Mouse (Mus musculus) CD4-positive, CD25-positive, alpha-beta regulatory T cell, adult 2 months (primary cell): Measurements from ENCODE around the gene Ccdc189.
A peak's percentile ranks its signal among the peaks of the same experiment; 100 is the strongest.
"Not testable (repeated sequence)": the region's sequence is repeated elsewhere in the genome, so short reads cannot be mapped to it uniquely, and the experiment has no call there.

ENCODE experiments used
- DNase-seq: peaks from one replicate; pipeline ENCODE4 v3.0.0-alpha.2; 2012; ENCODE audit warnings: low read depth, low spot score

Ccdc189 gene

DNA sequence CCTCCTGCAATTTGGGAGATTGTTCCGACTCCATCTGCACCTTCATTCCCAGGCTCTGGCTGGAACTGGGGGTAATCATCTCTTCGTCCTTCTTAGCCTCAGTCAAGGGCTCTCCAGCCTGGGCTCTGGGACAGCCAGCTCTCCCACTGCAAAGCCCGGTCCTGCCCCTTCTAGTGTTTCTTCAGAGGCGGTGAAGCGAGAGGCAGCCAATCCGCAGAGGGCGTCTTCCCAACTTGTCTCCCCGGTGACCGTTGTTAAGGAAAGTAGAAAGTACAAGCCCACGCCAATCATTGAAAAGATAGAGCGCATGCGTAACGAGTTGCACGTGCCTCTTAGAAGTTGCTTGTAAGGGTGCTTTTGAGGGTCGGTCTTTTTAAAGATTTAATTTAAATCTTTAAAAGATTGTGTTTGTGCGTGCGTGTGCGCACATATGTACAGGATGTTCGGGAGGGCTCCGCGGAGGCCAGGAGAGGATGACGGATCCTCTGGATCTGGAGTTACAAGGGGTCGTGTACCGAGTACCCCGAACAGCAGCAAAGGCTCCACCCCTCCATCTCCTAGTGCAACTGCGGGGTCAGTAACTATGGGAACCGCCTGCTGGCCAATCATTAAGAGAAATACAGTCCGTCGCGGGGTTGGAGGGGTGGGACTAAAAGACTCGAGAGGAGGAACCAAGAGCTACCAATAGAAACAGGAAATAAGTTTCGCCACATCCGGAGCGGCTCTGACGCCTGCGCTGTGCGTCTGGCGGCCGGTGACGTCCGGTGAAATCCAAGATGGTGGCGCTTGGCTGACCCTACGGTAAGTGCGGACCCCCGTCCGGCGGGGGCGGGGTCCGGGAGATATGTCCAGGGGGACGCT lies at the start of gene Ccdc189, which contains the start of gene Rnf40:
Gene Ccdc189, minus strand, starts transcription at position 585 of the 861 bp plus-strand sequence.
Gene Rnf40, plus strand, starts transcription at position 757 of the 861 bp plus-strand sequence.
- DNase-seq = peak; percentile 94

DNA sequence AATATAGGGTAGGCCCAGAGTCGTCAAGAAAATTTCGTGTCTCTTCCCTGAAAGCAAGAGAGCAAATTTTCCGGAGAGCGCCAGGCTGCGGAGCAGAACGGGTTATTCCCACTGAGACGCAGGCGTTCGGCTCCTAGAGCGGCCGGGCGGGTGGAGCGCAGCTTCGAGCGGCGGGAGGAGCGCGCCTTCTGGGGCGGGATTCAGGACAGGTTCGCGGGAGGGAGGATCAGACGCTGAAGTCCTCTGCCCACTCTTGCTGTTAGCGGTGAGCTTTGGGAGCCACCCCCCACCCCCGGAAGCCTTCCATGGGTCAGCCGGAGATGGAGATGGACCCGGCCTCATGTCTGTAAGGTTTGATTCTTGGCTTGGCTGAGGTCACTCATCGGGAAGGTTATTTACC lies 48.6 kb upstream of the Ccdc189 start:
- DNase-seq = no peak

DNA sequence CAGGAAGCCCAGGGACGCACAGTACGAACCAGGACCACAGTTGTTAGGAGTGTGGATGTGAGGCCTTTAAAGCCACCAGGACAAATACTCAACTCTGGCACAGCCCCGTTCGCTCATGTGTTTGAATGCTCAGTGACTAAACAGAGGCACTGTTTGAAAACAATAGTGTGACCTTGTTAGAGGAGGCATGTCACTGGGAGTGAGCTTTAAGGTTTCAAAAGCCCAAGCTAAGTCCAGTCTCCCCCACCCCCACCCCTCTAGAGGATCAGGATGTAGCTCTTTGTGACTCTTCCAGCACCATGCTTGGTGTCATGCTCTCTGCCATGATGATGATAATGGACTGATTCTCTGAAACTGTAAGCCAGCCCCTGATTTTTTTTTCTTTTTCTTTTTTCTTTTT lies 43.0 kb upstream of the Ccdc189 start:
- no peak for DNase-seq

DNA sequence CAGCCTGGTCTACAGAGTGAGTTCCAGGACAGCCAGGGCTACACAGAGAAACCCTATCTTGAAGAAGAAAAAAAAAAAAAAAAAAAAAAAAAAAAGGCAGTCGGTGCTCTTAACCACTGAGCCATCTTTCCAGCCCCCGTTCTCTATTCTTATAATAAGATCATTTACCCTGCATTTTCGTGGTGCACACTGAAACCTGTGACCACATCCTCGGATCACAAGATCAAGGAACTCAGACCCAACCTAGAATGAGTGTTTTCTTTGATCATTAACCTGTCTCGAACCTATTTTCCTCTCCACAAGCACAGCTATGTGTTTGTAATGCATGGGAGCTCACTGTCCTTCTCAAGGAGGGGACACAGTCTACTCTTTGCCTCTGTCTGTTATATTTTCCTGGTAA lies 40.3 kb upstream of the Ccdc189 start:
- peak; percentile 69 for DNase-seq

DNA sequence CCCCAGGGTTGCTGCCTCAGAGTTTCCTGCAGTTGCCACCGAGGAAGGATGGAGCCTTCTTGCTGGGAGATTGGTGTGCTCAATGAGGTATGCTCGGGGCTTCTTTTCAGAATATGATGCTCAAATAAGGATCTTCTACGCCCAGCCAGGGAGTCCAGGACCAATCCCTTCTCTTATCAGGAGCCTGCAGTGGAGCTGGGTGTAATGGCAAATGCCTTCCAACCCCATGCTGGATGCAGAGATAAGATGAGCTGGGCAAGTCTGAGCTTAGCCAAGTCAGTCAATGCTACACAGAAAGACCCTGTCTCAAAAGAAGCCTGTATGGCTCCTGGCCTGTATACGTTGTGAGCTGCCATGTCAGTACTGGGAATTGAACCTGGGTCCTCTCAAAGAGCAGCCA lies 38.1 kb upstream of the Ccdc189 start:
- no peak for DNase-seq

DNA sequence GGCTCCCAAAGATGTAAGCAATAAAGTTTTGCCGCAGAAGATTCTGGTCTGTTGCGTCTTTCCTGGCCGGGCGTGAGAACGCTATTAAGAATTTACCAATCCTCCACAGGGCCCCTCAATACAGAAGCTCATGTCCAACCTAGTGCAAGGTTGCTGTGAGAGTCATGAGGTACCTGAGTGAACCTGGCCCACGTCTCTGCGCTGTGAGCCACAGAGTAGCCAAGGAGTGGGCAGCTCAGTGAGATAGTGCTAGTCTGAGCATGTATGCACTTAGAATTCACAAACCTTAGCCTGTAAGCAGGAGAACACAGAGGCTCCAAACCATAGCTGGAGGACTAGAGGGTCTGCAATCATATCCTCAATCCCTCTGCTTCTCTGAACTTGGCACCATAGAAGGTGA lies 37.6 kb upstream of the Ccdc189 start:
- DNase-seq = no peak

DNA sequence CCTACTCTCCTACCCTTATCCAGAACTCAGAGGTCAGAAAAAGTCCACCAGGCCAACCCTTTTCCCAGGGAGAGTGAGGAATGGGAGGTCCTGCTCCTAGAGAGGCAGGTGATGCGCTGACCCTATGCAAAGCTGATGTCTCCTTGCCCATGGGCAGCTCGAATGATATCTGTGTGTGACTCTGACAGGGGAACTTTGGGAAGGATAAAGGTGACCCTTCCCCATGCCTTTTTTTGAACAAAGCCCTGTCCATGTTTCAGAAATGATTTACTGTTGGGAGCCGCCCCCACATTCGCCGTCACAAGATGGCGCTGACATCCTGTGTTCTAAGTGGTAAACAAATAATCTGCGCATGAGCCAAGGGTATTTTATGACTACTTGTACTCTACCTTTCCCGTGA lies 30.0 kb upstream of the Ccdc189 start:
- DNase-seq = not testable (repeated sequence)

DNA sequence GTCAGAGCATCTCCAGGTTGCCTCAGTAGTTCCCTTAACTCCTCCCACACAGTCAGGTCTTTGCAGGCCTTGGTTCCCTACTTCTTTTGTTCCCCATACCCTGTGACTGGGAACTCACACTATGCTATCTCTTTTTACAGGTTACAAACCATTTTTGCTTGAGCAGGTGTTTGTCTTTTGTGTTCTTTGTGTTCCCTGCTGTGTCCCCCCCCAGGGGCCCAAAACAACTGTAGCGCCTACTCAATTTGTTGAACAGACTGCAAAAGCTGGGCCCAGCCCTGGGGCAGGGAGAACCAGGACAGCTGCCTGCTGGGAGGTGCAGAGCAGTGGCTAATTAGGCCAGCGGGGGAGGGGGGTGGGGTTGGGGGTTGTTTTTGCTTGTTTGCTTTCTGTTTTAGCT lies 29.6 kb upstream of the Ccdc189 start:
- DNase-seq = no peak

DNA sequence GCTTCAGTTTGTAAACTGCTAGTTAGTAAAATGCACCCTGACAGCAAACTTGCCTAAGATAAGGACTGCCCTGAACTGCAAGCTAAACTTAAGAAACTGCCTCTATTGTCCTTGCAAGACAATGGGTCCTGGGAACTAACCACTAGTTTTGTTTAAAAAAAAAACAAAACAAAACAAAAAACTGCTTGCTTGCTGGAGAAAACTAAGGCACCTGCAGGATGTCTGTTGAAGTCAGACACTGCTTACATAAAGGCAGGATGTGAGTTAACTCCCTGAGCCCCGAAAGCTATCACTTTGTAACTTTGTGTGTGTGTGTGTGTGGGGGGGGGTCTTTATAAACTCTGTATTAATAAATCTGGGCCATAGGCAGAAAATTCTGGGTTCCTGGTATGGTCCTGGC lies 28.5 kb upstream of the Ccdc189 start:
- no peak for DNase-seq

DNA sequence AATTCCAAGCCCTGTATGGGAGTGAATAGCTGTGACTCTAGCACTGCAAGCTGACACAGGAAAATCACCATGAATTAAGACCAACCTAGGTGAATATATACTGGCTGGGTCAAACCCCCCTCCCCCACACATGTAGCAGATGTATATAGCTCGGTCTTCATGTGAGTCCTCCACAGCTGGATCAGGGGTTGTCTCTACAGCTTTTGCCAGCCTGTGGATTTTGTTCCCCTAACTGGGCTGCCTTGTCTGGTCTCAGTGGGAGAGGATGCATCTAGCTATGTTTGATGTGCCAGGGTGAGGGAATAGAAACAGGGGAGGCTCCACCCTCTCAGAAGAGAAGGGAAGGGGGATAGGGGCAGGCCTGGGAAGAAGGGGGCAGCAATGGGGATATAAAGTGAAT lies 27.9 kb upstream of the Ccdc189 start:
- DNase-seq = no peak

DNA sequence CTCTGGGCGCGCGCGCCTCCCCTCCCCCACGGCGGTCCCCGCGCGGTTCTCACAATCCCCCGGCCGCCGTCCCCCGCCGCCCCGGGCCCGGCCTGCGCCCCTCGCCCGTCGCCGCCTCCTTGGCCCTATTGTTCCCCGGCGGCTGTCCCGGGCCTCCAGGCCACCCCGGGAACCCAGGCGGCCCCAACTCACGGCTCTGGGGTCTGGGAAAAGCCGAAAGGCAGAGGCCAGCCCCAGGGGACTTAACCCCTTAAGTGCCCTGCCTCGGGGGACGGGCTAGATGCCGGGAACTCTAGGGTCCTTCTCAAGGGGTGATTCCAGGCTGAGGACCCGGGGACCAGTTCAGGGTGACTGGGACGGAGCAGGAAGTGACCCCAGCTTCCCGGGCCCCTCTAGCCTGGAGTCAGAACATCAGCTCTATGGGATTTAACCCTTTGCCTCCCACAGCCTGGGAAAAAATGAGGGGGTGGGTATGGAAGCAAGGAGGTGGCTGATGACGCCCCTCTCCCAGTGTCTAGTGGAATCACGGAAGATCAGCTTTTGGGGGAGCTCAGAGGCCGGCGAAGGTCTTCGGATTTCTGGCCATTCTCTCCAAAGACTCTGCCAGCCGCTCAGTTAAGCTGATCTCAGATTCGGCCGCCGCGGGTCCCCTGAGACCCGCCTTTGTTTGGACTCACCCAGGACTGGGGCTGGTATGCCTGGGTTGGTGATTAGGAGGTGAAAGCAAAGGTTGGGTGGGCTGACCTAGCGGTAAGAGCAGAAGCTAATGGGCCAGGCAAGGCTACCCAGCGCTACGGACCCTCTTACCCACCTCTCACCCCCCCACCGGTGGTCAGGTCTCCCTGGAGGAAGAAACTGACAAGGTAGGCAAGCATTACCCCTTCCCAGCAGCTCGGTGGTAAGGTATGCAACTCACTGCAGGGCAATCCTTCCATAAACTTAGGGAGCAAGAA lies 26.8 kb upstream of the Ccdc189 start, which contains the start of gene Zfp629:
Gene Zfp629, minus strand, starts transcription at position 907 of the 953 bp plus-strand sequence.
- DNase-seq = peak; percentile 33

DNA sequence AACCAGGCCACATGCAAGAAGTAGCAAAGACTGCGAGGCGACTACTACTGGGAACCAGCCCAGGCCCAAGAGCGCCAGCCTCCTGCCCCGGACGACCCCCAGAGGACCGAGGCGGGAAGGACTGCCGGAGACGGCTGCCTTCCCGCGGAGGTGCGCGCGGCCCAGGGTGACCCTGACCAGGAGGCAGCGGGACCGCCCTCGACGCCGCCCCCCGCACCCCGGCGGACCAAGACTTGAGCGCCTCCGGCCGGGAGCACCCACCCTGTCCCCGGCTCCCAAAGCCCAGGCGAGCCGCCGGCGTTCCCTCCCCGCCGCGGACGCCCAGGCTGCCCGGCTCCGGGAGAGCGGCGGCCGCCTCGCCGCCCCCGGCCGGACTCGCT lies 26.1 kb upstream of the Ccdc189 start:
- DNase-seq = peak; percentile 38

DNA sequence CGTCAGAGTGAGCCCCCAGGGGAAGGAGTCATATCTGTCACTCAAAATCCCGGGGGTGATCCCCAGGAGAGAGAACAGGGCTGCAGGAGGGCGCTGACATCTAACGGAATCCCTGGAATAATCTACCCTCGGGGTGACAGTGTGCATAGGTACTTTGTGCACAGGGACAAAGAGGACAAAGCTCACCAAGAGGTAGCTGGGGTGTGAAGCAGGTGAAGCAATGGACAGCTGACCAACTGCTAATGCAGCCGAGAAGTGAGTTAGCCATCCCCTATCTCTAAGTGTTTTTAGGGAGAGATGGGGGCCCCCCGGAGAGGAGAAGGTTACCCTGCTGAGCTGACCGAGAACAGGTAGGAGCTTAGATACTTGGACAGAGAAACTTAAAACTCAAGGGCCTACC lies 25.7 kb upstream of the Ccdc189 start:
- DNase-seq = no peak

DNA sequence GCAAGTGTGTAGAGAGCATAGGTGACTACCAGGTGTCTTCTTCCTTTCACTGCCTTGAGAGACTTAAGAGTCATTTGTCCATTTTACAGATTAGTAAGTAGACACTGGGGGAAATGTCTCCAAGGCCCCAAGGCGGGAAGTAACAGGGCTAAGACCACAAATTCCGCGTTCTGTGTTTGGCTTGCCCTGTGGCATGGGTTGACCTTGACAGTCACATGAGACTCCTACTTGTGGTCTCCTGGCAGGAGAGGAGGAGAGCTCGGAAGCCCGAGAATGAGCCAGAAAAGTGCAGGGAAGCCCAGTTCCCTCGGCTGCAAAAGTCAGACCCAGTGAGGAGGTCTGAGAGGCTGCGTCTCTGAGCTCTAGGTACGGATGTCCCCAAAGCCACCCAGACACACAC lies 25.1 kb upstream of the Ccdc189 start:
- DNase-seq = no peak

DNA sequence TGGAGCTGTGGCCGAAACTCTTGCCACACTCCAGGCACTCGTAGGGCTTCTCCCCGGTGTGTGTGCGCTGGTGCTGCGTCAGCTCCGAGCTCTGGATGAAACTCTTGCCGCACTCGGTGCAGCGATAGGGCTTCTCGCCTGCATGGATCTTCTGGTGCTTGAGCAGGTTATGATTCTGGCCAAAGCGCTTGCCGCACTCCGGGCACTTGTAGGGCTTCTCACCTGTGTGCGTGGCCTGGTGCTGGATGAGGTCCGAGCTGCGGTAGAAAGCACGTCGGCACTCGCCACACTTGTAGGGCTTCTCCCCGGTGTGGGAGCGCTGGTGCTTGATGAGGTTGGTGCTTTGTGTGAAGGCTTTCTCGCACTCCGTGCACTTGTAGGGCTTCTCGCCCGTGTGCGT lies 23.2 kb upstream of the Ccdc189 start:
- no peak for DNase-seq

DNA sequence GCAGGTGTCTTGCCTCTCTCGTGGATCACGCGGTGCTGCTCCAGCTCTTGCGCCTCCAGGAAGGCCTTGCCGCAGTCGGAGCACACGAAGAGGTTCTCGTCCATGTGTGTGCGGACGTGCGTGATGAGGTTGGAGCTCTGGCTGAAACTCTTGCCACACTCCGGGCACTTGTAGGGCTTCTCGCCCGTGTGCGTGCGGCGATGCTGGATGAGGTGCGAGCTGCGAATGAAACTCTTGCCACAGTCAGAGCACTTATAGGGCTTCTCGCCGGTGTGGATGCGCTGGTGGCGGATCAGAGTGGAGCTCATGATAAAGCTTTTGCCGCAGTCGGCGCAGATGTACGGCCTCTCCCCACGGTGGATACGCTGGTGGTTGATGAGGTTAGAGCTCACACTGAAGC lies 22.6 kb upstream of the Ccdc189 start:
- no peak for DNase-seq

DNA sequence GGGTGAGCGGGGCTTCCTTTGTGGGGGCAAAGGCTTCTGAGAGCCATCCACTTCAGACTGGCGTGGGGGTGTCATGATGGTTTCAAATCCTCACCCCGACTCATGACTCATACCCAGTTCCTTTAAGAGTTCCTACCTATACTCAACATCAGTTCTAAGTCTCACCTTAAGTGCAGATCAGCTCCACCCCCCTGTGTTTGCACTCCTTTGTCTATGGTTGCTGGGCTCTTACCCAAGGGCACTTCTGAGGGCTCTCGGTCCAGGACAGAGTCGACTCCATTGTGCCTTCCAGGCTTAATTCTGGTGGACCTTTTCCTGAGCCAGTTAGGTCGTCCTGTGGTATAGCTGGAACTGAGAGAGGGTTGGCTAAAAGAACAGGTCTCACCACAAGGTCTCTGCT lies 18.8 kb upstream of the Ccdc189 start:
- no peak for DNase-seq

DNA sequence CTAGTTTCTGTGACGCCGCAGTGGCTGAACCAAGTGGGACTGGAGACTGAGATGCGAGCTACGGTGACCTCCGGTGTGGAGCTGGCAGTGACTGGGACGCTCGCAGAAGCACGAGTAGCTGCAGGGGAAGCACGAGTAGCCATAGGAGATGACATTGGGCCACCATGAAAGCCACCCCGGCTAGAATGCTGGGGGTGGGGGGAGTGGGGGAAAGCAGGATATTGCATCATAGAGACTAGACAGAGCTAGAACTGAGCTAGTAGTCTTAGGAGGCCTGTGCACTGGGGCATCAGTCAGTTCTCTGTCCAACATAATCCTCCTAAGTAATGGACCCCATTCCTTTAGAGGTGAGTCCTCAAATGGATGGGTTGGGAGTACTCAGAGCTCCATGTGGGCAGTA lies 15.9 kb upstream of the Ccdc189 start:
- no peak for DNase-seq

DNA sequence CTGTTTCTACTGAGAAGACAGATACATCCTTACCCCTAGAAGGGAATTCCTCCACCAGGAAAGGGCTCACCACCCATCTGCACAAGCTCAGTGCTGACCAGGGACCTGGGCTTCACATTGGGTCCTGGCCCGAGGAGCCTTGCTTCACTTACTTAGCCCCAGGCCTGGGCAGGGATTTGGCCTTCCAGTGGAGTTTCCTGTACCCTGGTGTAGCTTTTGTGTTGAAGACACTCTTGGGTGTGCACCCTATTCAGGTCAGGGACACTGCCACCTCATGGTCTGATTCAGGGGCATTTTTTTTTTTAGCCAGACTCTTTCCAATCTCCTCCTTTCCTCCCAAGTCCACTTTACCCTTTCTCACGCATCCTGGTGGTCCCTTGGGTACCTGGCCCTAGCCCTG lies 14.5 kb upstream of the Ccdc189 start:
- no peak for DNase-seq

DNA sequence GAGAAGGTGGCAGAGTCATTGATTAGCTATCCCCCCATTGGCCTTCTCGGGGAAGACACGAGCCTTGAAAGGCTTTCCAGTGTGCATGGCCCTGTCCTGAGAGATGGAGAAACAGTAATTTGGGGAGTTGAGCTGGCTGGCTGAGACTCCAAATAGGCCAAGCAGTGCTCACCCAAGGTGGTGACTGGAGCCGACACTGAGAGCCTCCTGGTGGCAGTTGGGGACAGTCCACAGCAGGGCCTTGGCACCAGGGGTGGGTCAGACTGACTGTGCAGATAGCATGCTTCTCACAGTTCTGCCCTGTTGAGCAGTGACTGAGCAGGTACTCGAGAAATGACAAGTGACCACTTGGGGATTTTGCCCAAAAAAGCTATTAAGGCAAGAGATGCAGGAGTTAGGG lies 13.3 kb upstream of the Ccdc189 start:
- no peak for DNase-seq

DNA sequence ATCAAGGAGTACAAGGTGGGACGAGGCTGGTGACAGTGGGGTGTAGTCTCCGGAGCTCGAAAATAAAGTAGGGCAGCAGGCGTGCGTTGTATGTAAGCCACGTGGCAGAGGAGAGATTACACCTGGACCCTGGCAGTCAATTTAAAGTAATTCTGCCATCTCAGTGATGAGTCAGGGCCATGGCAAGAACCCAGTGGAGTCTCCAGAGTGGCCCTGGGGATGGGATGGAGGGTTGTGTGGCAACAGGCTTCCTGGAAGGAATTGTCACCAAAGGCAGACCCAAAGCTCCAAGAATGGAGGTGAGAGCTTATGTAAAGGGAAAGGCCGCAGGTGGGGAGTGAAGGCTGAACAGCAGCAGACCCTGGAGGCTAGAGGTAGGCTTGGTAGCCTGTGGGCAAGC lies 12.2 kb upstream of the Ccdc189 start:
- no peak for DNase-seq

DNA sequence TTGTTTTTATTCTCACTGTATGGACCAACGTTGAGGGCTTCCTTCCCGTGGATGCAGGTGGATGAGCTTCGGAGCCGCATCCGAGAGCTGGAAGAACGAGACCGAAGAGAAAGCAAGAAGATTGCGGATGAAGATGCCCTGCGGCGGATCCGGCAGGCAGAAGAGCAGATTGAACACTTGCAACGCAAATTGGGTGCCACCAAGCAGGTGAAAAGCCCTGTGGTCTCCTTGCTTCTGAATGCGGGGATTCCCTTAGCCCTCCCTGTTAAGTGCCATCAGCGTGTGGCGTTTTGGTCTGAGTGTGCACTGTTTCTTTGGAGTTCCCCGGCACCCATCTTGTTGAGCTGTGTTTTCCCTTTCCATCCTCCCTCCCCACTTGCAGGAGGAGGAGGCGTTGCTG lies 8.4 kb upstream of the Ccdc189 start:
- no peak for DNase-seq

DNA sequence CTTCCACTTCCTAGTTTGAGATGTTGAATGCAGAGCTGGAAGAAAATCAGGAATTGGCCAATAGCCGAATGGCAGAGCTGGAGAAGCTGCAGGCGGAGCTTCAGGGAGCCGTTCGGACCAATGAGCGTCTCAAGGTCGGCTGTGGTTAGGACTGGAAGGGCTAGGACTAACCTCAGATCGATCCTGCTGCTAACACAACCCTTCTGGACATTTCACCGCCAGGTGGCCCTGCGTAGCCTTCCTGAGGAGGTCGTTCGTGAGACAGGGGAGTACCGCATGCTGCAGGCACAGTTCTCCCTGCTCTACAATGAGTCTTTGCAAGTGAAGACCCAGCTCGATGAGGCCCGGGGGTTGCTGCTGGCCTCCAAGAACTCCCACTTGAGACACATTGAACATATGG lies 4.2 kb upstream of the Ccdc189 start:
- no peak for DNase-seq
